Mouse (Mus musculus): Measurements from ENCODE around the gene P3h3. TPM values are rescaled to one million over a fixed set of nuclear protein-coding genes. Genes with fewer than 3 reads are reported as not detected.
A peak's percentile ranks its signal among the peaks of the same experiment; 100 is the strongest.
"Not testable (repeated sequence)": the region's sequence is repeated elsewhere in the genome, so short reads cannot be mapped to it uniquely, and the experiment has no call there.

The P3h3 gene
- polyA plus RNA-seq, 1 experiment from 2014 or later = 26.9 TPM

- H3K4me2 ChIP-seq = peak overlapping the region; percentile 71
- H3K9ac ChIP-seq = 0 out of 2 replicates have a peak overlapping the region, but pooled peaks have one; percentile 85
- no peak for ATAC-seq (ENCODE audit: borderline replicate concordance, extremely low read depth, low FRiP score, low TSS enrichment)
- WGBS = 74% methylated on average over 24 of the region's 24 CpGs
- H3K4me1 ChIP-seq = peaks cover 41% of the 10 kb centered on the region
- peak overlapping the region; percentile 78 for H3K4me3 ChIP-seq
- H3K9me3 ChIP-seq = no peaks in the 10 kb centered on the region
- no peaks in the 10 kb centered on the region for H3K27me3 ChIP-seq
- peaks cover 26% of the 10 kb centered on the region for H3K36me3 ChIP-seq
- no peak overlapping the region for H3K27ac ChIP-seq
Measured at GRCm38 (mm10) chr6:124811701-124812560, 45.6 kb downstream of the P3h3 start.

- no peak for ATAC-seq (ENCODE audit: borderline replicate concordance, extremely low read depth, low FRiP score, low TSS enrichment)
- Histone ChIP-seq H3K9me3 (no peaks in the 10 kb centered on the region), H3K27ac (no peak overlapping the region), H3K4me3 (no peak overlapping the region), H3K27me3 (no peaks in the 10 kb centered on the region), H3K4me1 (peaks cover 44% of the 10 kb centered on the region), H3K36me3 (peaks cover 20% of the 10 kb centered on the region), H3K4me2 (no peak overlapping the region), H3K9ac (no peak overlapping the region)
- 64% methylated on average over 4 of the region's 4 CpGs for WGBS
Measured at GRCm38 (mm10) chr6:124811403-124811665, 46.2 kb downstream of the P3h3 start.

GRCm38 (mm10) chr6:124810566-124811402 is 46.8 kb downstream of the P3h3 start:
- peaks cover 50% of the 10 kb centered on the region for H3K4me1 ChIP-seq
- H3K4me3 ChIP-seq; H3K27me3 ChIP-seq; H3K27ac ChIP-seq; ATAC-seq (ENCODE audit: borderline replicate concordance, extremely low read depth, low FRiP score, low TSS enrichment); H3K9ac ChIP-seq; H3K9me3 ChIP-seq: not testable (repeated sequence)
- peaks cover 19% of the 10 kb centered on the region for H3K36me3 ChIP-seq
- H3K4me2 ChIP-seq = peak overlapping the region; percentile 86; the same call in 1 of the 2 replicates
- WGBS = 79% methylated on average over 11 of the region's 11 CpGs

GRCm38 (mm10) chr6:124809775-124810538 is 47.6 kb downstream of the P3h3 start:
- no peaks in the 10 kb centered on the region for H3K27me3 ChIP-seq
- H3K4me2 ChIP-seq = peak overlapping the region; percentile 86
- peaks cover 15% of the 10 kb centered on the region for H3K36me3 ChIP-seq
- H3K4me3 ChIP-seq = peak overlapping the region; percentile 53
- H3K9ac ChIP-seq = peak overlapping the region; percentile 60
- H3K27ac ChIP-seq = peak overlapping the region; percentile 93
- H3K4me1 ChIP-seq = peaks cover 52% of the 10 kb centered on the region
- ATAC-seq (ENCODE audit: borderline replicate concordance, extremely low read depth, low FRiP score, low TSS enrichment) = no peak; the same call in 1 of the 2 replicates
- 41% methylated on average over 14 of the region's 14 CpGs for WGBS
- no peaks in the 10 kb centered on the region for H3K9me3 ChIP-seq

- peaks cover 44% of the 10 kb centered on the region for H3K4me1 ChIP-seq
- peaks cover 15% of the 10 kb centered on the region for H3K36me3 ChIP-seq
- 0% methylated on average over 35 of the region's 35 CpGs for WGBS
- H3K9me3 ChIP-seq = no peaks in the 10 kb centered on the region
- peak overlapping the region; percentile 86 for H3K4me2 ChIP-seq
- H3K4me3 ChIP-seq = peak overlapping the region; percentile 53
- H3K9ac ChIP-seq = peak overlapping the region; percentile 60
- peak; percentile 19; the same call in 1 of the 2 replicates for ATAC-seq (ENCODE audit: borderline replicate concordance, extremely low read depth, low FRiP score, low TSS enrichment)
- H3K27ac ChIP-seq = peak overlapping the region; percentile 93
- no peaks in the 10 kb centered on the region for H3K27me3 ChIP-seq
Measured at GRCm38 (mm10) chr6:124809052-124809774, 48.3 kb downstream of the P3h3 start.

GRCm38 (mm10) chr6:124808358-124809012 is 49.1 kb downstream of the P3h3 start, which contains the start of gene Spsb2:
Gene Spsb2, plus strand, starts transcription at chr6:124808661.
- peaks cover 43% of the 10 kb centered on the region for H3K4me1 ChIP-seq
- peaks cover 15% of the 10 kb centered on the region for H3K36me3 ChIP-seq
- peak within 1 kb of the TSS; percentile 86 for H3K4me2 ChIP-seq
- no peaks in the 10 kb centered on the region for H3K9me3 ChIP-seq
- 3% methylated on average over 29 of the region's 29 CpGs for WGBS
- H3K27ac ChIP-seq = peak within 1 kb of the TSS; percentile 93
- peak within 1 kb of the TSS; percentile 60 for H3K9ac ChIP-seq
- H3K4me3 ChIP-seq = peak within 1 kb of the TSS; percentile 53
- H3K27me3 ChIP-seq = no peaks in the 10 kb centered on the region
- ATAC-seq (ENCODE audit: borderline replicate concordance, extremely low read depth, low FRiP score, low TSS enrichment) = peak; percentile 64; the same call in 1 of the 2 replicates

- Histone ChIP-seq H3K4me2 (peak overlapping the region; percentile 86), H3K27me3 (no peaks in the 10 kb centered on the region), H3K4me3 (peak overlapping the region; percentile 53), H3K4me1 (peaks cover 42% of the 10 kb centered on the region), H3K9me3 (no peaks in the 10 kb centered on the region), H3K27ac (peak overlapping the region; percentile 93), H3K36me3 (peaks cover 15% of the 10 kb centered on the region), H3K9ac (no peak overlapping the region)
- ATAC-seq (ENCODE audit: borderline replicate concordance, extremely low read depth, low FRiP score, low TSS enrichment) = no peak
- WGBS = 60% methylated on average over 6 of the region's 6 CpGs
Measured at GRCm38 (mm10) chr6:124807986-124808357, 49.6 kb downstream of the P3h3 start.

- WGBS = 70% methylated on average over 4 of the region's 4 CpGs
- Histone ChIP-seq H3K9ac (no peak overlapping the region), H3K4me1 (peaks cover 36% of the 10 kb centered on the region), H3K4me3 (no peak overlapping the region), H3K4me2 (no peak overlapping the region), H3K27me3 (no peaks in the 10 kb centered on the region), H3K36me3 (peaks cover 15% of the 10 kb centered on the region), H3K27ac (no peak overlapping the region), H3K9me3 (no peaks in the 10 kb centered on the region)
- no peak for ATAC-seq (ENCODE audit: borderline replicate concordance, extremely low read depth, low FRiP score, low TSS enrichment)
Measured at GRCm38 (mm10) chr6:124807366-124807765, 50.2 kb downstream of the P3h3 start.

GRCm38 (mm10) chr6:124806446-124807140 is 51.0 kb downstream of the P3h3 start:
- Histone ChIP-seq H3K36me3 (peaks cover 8% of the 10 kb centered on the region), H3K27ac (peak overlapping the region; percentile 95), H3K27me3 (no peaks in the 10 kb centered on the region), H3K4me2 (peak overlapping the region; percentile 85), H3K9me3 (no peaks in the 10 kb centered on the region), H3K4me1 (peaks cover 29% of the 10 kb centered on the region), H3K4me3 (peak overlapping the region; percentile 53), H3K9ac (no peak overlapping the region)
- 76% methylated on average over 7 of the region's 7 CpGs for WGBS
- no peak for ATAC-seq (ENCODE audit: borderline replicate concordance, extremely low read depth, low FRiP score, low TSS enrichment)
